Mouse (Mus musculus) stomach, embryonic 14.5 days (tissue): ENCODE measurements around the gene Parp4. TPM values are rescaled to one million over a fixed set of nuclear protein-coding genes. Genes with fewer than 3 reads are reported as not detected.

Experiments used
- ATAC-seq: fragments of 200-750 bp; cut with Nextera tagmentation; 2 replicates; pipeline ENCODE4 v1.8.0; 2017; ENCODE audit warnings: low read depth, moderate TSS enrichment; ENCODE audit not compliant: insufficient number of reproducible peaks, insufficient read depth, low FRiP score
- H3K27ac ChIP-seq: fragments of 300-500 bp; sonication (generic); 2 replicates; pipeline ENCODE4 v1.5.1; 2014; ENCODE audit warnings: mild to moderate bottlenecking, low read length, moderate library complexity, mixed read lengths
- H3K27me3 ChIP-seq: fragments of 300-500 bp; sonication (generic); 2 replicates; pipeline ENCODE4 v1.6.1; 2014; ENCODE audit warnings: low read length, control low read depth, mixed read lengths; ENCODE audit not compliant: control insufficient read depth, insufficient read depth
- H3K36me3 ChIP-seq: fragments of 300-500 bp; sonication (generic); 2 replicates; pipeline ENCODE4 v1.6.1; 2014; ENCODE audit warnings: mild to moderate bottlenecking, control low read depth, low read length, moderate library complexity, mixed read lengths; ENCODE audit not compliant: control insufficient read depth, insufficient read depth
- H3K4me1 ChIP-seq: fragments of 300-500 bp; sonication (generic); 2 replicates; pipeline ENCODE4 v1.6.1; 2014; ENCODE audit warnings: low read length, control low read depth, mixed read lengths; ENCODE audit not compliant: control insufficient read depth, insufficient read depth
- H3K4me2 ChIP-seq: fragments of 300-500 bp; sonication (generic); replicated peaks from 2 replicates; pipeline ENCODE4 v1.6.1; 2014; ENCODE audit warnings: low read depth, low read length, control low read depth
- H3K4me3 ChIP-seq: fragments of 300-500 bp; sonication (generic); 2 replicates; pipeline ENCODE4 v1.5.1; 2014; ENCODE audit warnings: low read depth, low read length, control low read depth
- H3K9ac ChIP-seq: fragments of 300-500 bp; sonication (generic); replicated peaks from 2 replicates; pipeline ENCODE4 v1.6.1; 2014; ENCODE audit warnings: low read depth, mild to moderate bottlenecking, control low read depth, low read length, moderate library complexity, mixed read lengths
- H3K9me3 ChIP-seq: fragments of 300-500 bp; sonication (generic); 2 replicates; pipeline ENCODE4 v1.6.1; 2016; ENCODE audit warnings: low read depth, low read length, control low read depth; ENCODE audit not compliant: control insufficient read depth
- WGBS: fragments of 180-500 bp; shearing (Covaris S2); extraction: QIAGEN DNeasy Blood & Tissue Kit; methylation state at CpG from one replicate; pipeline ENCODE4 v1.1.7; 2014; 5-methylcytosine and 5-hydroxymethylcytosine counted together
- polyA plus RNA-seq: library from polyadenylated mRNA; unstranded; fragments of >200 nt; fragmentation: Nextera tagmentation; extraction: Ambion mirVana; gene quantifications from 2 replicates; pipeline ENCODE4 v1.2.1, GENCODE M21; 2014

Gene Parp4
- polyA plus RNA-seq, 1 experiment from 2014 or later: 10.1 TPM

DNA sequence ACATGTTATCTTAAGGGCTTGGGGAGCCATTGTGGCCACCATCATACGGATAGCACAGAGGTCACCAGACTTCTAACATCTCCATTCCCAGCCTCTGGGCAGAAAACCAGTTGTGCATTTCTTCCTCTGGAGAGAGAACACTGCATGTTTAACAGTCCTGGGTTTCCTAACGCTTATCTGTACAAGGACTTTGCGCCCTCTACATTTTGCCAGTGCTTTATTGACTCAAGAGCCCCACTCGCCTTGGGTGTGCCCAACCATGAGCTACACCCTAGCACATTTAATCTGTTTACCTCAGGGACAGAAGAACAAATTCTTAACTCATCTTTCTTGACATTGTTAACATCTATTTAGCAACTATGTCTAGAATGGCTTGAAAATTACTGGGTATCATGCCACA, 50.8 kb downstream of the Parp4 start:
- no peaks in the 10 kb centered on the region for H3K36me3 ChIP-seq
- no peak overlapping the region for H3K27ac ChIP-seq
- H3K9ac ChIP-seq: no peak overlapping the region
- H3K27me3 ChIP-seq: no peaks in the 10 kb centered on the region
- 0 out of 2 replicates have a peak, but pooled peaks have one; percentile 23 for ATAC-seq
- no peak overlapping the region for H3K4me3 ChIP-seq
- no peaks in the 10 kb centered on the region for H3K4me1 ChIP-seq
- no peaks in the 10 kb centered on the region for H3K9me3 ChIP-seq
- H3K4me2 ChIP-seq: no peak overlapping the region
- 72% methylated on average over 4 of the region's 4 CpGs for WGBS

DNA sequence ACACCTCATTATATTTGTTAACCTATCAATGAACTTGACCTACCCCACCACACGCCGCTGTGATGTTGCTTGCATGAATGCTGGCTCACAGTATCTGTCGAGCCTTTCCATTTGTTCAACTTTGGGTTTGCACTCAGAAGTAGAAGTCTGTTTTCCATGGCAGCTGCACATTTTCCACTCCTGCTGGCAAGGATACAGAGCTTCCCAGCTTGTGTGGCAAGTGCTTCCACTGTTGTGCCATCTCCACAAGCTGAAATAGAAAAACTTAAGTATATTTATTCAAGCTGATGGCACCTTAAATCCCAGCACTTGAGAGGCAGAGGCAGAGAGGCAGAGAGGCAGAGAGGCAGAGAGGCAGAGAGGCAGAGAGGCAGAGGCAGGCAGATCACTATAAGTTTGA, 52.9 kb downstream of the Parp4 start:
- 84% methylated on average over 3 of the region's 3 CpGs for WGBS
- ATAC-seq: no peak
- H3K9me3 ChIP-seq: no peaks in the 10 kb centered on the region

DNA sequence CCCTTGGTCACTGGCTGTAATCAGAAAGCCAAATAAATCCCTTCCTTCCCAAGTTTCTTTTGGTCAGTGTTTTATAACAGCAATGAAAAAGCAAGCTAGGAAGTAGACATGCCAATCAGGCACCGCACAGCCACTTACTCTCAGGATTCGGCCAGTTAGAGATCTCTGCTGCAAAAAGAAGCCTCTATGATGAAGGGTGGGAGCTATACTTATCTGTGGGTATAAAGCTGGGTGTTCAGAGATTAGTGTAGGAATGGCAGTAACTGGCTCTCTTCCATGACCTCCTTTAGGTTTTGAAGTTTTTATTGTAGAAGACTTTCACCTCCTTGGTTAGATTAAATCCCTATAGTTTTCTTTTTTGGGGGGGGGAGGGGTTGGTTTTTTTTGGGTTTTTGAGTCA, 55.7 kb downstream of the Parp4 start:
- WGBS: 90% methylated on average over 2 of the region's 2 CpGs
- Histone ChIP-seq H3K27ac (no peak overlapping the region), H3K9ac (no peak overlapping the region), H3K36me3 (no peaks in the 10 kb centered on the region), H3K4me2 (no peak overlapping the region), H3K4me1 (no peaks in the 10 kb centered on the region), H3K9me3 (no peaks in the 10 kb centered on the region), H3K4me3 (no peak overlapping the region), H3K27me3 (no peaks in the 10 kb centered on the region)
- no peak for ATAC-seq

More for the DNA sequence above, 52.9 kb downstream of the Parp4 start:
- Histone ChIP-seq H3K4me1 (no peaks in the 10 kb centered on the region), H3K9ac (no peak overlapping the region), H3K4me3 (no peak overlapping the region), H3K27ac (no peak overlapping the region), H3K36me3 (no peaks in the 10 kb centered on the region), H3K27me3 (no peaks in the 10 kb centered on the region), H3K4me2 (no peak overlapping the region)

DNA sequence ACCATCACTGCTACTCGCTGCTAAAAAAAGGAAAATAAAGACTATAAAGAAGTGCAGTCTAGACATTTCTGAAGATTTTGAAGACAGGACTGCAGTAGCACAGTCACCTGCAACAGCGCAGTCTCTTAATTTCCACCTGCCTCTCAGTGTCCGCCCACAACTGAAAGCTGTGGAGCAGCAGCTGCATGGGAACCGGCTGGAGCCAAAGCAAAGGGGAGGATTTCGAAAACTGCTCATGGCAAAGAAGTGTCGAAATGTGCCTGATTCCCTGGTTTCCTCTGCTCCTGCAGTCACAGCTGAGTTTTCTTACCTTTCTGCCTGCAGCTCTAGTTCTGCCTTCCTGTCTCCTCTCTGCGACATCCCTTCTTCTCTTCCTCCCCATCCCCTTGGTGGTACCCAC, 71.8 kb downstream of the Parp4 start:
- Histone ChIP-seq H3K36me3 (no peaks in the 10 kb centered on the region), H3K27ac (no peak overlapping the region), H3K9ac (no peak overlapping the region), H3K9me3 (no peaks in the 10 kb centered on the region), H3K4me1 (no peaks in the 10 kb centered on the region), H3K27me3 (no peaks in the 10 kb centered on the region), H3K4me3 (no peak overlapping the region), H3K4me2 (no peak overlapping the region)
- 56% methylated on average over 7 of the region's 7 CpGs for WGBS
- no peak for ATAC-seq

DNA sequence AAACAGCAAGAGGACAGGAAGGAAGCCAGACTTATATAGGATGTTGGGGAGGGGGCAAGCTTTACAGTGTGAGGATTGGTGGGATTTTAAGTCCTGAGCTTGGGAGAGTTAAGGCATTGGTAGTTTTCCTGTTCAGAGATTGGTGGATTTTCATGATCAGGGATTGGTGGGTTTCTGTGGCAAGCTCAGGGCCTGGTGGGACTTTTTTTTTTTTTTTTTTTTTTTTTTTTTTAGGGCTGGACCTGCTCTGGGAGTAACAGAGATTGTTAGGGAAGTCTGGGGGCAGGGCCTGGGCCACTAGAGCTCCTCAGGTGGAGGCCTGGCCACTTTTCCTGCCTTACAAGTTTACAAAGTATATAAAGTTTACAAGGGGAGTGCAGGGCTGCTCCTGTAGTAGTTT, 74.0 kb downstream of the Parp4 start:
- Histone ChIP-seq H3K9me3 (peaks cover 5% of the 10 kb centered on the region; the same call in 1 of the 2 replicates), H3K36me3 (no peaks in the 10 kb centered on the region), H3K4me3 (no peak overlapping the region), H3K9ac (no peak overlapping the region), H3K27me3 (no peaks in the 10 kb centered on the region), H3K4me2 (no peak overlapping the region), H3K27ac (no peak overlapping the region), H3K4me1 (no peaks in the 10 kb centered on the region)
- no peak for ATAC-seq

DNA sequence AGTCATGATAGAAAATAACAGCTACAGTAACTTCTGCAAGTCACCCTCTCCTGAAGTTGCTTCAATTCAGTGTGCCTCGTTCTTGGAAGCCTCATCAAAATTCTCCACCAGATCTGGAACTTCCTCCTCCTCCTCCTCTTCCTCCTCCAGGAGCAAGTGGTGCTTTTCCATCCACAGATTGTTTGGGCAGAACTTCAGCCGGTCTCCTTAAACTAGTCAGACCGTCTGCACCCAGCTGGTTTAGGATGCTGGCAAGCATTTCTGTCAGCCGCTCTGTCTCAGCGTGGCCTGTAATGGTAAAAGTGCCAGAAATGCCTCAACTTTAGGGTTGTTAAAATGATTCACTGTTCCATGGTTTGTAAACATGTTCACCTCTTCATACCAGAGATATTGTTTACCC, 90.2 kb downstream of the Parp4 start:
- ATAC-seq: no peak
- H3K36me3 ChIP-seq: no peaks in the 10 kb centered on the region
- 57% methylated on average over 5 of the region's 5 CpGs for WGBS

DNA sequence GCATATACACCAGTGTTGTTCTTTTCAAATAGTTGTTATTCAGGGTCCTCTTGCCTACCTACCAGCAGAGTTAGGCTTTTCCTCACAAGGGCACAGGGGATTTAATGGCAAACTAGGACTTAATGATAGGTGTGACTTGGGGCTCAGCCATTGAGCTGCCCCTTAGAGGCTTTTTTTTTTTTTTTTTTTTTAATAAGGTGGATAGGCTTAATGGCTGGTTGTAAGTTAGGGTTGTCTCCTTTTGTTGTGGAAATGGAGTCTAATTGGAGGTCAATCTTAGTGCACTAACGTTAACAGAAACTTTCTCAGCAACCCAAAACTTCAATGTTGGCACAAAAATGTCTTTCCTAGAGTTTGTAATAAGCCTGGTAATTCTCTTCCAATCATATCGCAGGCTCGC, 91.5 kb downstream of the Parp4 start:
- 86% methylated on average over 3 of the region's 3 CpGs for WGBS
- Histone ChIP-seq H3K4me2 (peak overlapping the region; percentile 50; the same call in 1 of the 2 replicates), H3K9me3 (no peaks in the 10 kb centered on the region), H3K4me3 (no peak overlapping the region), H3K36me3 (no peaks in the 10 kb centered on the region), H3K9ac (no peak overlapping the region), H3K4me1 (peaks cover 8% of the 10 kb centered on the region; the same call in 1 of the 2 replicates), H3K27ac (no peak overlapping the region), H3K27me3 (no peaks in the 10 kb centered on the region)
- no peak for ATAC-seq

More for the DNA sequence above, 90.2 kb downstream of the Parp4 start:
- Histone ChIP-seq H3K4me3 (no peak overlapping the region), H3K4me2 (no peak overlapping the region), H3K9me3 (no peaks in the 10 kb centered on the region), H3K27ac (no peak overlapping the region), H3K9ac (no peak overlapping the region), H3K27me3 (no peaks in the 10 kb centered on the region), H3K4me1 (peaks cover 8% of the 10 kb centered on the region; the same call in 1 of the 2 replicates)

DNA sequence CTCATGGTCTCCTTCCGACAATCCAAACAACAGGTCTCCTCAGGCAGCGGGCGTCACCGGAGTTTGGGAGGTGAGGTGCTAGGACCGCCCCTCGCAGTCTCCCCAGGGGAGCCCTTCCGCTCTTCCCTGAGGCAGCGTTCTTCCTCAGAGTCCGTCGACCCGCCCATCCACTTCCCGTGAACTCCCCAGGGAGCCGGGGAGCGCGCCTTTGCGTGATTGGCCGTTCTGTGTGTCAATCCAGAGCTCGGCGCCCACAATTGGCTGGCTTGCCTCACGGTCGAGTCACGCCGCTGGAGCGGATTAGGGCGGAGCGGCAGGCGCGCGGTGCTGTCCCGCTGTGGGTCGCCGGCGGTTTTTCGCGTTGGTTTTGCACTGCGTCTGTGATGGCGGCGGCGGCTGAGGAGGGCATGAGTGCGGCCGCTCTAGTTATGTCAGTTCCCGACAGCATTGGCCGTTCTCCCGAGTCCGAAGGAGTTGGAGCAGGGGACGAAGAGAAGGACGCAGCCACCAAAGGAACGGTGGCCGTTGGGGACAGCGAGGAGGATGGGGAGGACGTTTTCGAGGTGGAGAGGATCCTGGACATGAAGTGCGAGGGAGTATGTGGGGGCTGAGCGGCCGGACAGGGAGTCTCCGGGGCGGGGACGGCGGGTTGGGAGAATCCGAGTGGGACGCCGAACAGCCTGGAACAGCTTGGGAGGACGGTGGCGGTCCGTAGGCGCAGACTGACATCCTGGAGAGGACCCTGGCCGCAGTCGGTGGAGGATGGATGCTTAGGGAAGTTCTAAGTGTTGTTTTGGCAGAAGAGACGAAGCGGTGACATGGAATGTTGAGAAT, 92.8 kb downstream of the Parp4 start, which contains the start of gene Mphosph8:
Gene Mphosph8, plus strand, starts transcription at position 280 of the 834 bp plus-strand sequence.
- H3K36me3 ChIP-seq: peaks cover 10% of the 10 kb centered on the region
- peak within 1 kb of the TSS; percentile 68 for H3K4me3 ChIP-seq
- H3K4me1 ChIP-seq: peaks cover 8% of the 10 kb centered on the region; the same call in 1 of the 2 replicates
- under 1% methylated on average over 70 of the region's 70 CpGs for WGBS
- peak within 1 kb of the TSS; percentile 66 for H3K9ac ChIP-seq
- peak; percentile 100 for ATAC-seq
- no peaks in the 10 kb centered on the region for H3K9me3 ChIP-seq
- H3K4me2 ChIP-seq: peak within 1 kb of the TSS; percentile 55
- H3K27me3 ChIP-seq: no peaks in the 10 kb centered on the region
- peak within 1 kb of the TSS; percentile 88 for H3K27ac ChIP-seq
